Mouse (Mus musculus) testis, adult 2 months (tissue): ENCODE measurements around the gene Zfp668.

Source experiments
- CTCF ChIP-seq: fragments of 200-500 bp; IDR thresholded peaks from 2 replicates; pipeline ENCODE4 v1.5.1; 2012; ENCODE audit warnings: low read depth, mild to moderate bottlenecking, inconsistent platforms, low read length, moderate library complexity; ENCODE audit not compliant: control insufficient read depth, insufficient read depth, insufficient replicate concordance
- POLR2A ChIP-seq: fragments of 200-500 bp; IDR thresholded peaks from 2 replicates; pipeline ENCODE4 v1.6.1; 2012; ENCODE audit warnings: low read depth, mild to moderate bottlenecking, inconsistent platforms, low read length, moderate library complexity; ENCODE audit not compliant: control insufficient read depth

- TF ChIP-seq POLR2A (no peak), CTCF (no peak)
Measured at GRCm38 (mm10) chr7:127822494-127822893, 54.1 kb downstream of the Zfp668 start.
